Mouse (Mus musculus) gastrocnemius, postnatal 14 days (tissue): ENCODE measurements around the gene Cpt1a. TPM values are rescaled to one million over a fixed set of nuclear protein-coding genes. Genes with fewer than 3 reads are reported as not detected.
A peak's percentile ranks its signal among the peaks of the same experiment; 100 is the strongest.

Experiments used
- DNase-seq: peaks from one replicate; pipeline ENCODE4 v3.0.0; 2021; ENCODE audit warnings: mixed read lengths
- intact Hi-C: fragments of 180-260 bp; cut with DNase I; formaldehyde crosslinking; loops from one replicate; pipeline ENCODE4 v1.15.1; 2025; ENCODE audit warnings: low total_unique reads
- total RNA-seq, 2 experiments: library from RNA; stranded (reverse); gene quantifications; 2 replicates each; pipeline ENCODE4 v1.2.3; 2021

Gene Cpt1a
- total RNA-seq, 2 experiments from 2014 or later: 21.9 to 23.1 TPM

GRCm38 (mm10) chr19:3357620-3358019, 35.5 kb downstream of the Cpt1a start:
- intact Hi-C loops: no loop called here
- DNase-seq: no peak

- intact Hi-C loops: no loop called here
- no peak for DNase-seq
Measured at GRCm38 (mm10) chr19:3359841-3360588, 37.9 kb downstream of the Cpt1a start.

GRCm38 (mm10) chr19:3363510-3363909, 41.4 kb downstream of the Cpt1a start:
- intact Hi-C loops: no loop called here
- no peak for DNase-seq

DNA sequence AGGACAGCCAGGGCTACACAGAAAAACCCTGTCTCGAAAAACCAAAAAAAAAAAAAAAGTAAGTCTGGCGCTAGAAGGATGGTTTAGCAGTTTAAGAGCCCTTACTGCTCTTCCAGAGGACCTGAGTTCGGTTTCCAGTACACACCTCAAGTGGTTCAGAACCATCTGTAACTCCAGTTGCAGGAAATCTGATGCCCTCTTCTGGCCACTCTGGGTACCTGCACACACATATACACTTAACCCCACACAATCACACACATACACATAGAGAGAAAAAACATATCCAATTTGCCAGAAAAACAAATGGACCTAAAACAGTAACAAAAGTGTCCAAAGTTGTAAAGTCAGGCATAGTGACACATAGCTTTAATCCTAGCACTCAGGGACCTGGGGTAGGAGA, 43.0 kb downstream of the Cpt1a start:
- no peak for DNase-seq
- intact Hi-C loops: loop anchor here (5.0 kb wide), 1 partner anchor 63 kb away; no protein-coding TSS in a partner anchor

DNA sequence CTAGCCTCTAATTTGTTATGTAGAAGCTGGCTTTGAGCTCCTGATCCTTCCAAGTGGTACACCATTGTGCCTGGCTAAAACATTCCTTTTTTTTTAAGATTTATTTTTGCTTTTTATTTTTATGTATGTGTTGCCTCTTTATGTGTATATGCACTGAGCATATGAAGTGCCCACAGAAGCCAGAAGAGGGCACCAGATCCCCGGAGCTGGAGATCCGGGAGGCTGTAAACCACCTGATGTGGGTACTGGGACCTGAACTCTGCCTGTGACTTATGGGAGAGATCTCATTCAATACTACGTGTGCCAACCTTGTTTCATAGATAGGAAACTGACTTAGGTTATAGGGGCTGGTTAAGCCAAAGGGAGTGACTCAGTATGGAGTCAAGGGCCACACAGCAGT, 46.1 kb downstream of the Cpt1a start:
- intact Hi-C loops: loop anchor here (5.0 kb wide), 1 partner anchor 66 kb away; no protein-coding TSS in a partner anchor
- DNase-seq: no peak

DNA sequence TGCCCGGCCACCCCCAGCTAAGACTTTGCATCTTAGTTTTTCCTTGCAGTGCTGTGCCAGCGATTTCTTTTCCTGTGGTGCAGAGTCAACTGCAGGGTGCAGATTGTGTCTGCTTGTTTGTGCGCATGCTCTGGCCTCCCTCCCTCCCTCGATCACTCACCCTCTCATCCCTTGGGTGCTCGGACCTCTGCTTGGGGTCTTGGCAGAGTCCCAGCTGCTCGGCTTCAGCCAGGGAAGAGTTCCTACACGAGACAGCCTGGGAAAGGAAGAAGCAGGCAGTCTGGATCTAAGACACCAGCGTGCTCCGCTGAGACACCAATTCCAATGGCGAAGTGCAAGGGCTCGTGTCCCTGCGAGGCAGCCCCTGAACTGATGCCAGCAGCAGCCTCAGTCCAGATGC, 51.2 kb downstream of the Cpt1a start:
- intact Hi-C loops: no loop called here
- peak; percentile 34 for DNase-seq

GRCm38 (mm10) chr19:3374028-3374427, 51.9 kb downstream of the Cpt1a start:
- no peak for DNase-seq
- intact Hi-C loops: no loop called here

GRCm38 (mm10) chr19:3375945-3376495, 53.9 kb downstream of the Cpt1a start:
- intact Hi-C loops: no loop called here

DNA sequence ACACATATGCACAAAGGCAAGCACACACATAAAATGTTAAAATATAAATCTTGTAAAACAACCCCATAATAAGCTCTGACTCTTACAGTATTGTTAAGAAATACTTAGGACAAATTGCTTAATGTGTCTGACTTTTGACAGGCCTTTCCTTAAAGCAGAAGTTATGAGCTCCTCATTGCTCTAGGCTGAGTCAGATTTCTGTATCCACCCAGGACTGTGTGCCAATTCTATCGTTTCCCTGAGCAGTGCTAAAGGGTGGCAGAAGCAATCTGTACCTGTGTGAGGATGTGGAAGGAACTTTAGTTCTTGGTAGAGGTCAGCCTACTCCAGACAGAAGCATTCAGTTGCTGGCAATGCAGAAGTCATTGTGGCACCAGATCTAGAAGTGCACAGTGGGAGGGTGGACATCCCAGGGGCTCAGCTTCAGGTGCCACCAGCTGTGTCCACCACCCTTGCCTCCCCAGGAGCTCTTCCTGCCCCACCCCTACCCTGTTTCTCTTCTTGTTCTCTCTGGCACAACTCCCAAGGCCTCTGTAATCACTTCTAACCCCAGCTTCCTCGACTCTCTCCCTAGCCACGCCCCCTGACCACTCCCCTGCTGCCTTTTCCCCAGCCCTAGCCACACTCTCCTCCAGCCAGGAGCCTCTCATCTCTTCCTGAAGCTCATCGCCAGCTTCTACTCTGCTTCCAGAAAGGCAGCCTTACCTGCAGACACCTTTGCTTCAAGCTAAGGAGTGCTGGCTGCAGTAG, 55.0 kb downstream of the Cpt1a start:
- DNase-seq: no peak
- intact Hi-C loops: no loop called here

More at GRCm38 (mm10) chr19:3375945-3376495, 53.9 kb downstream of the Cpt1a start:
- no peak for DNase-seq

DNA sequence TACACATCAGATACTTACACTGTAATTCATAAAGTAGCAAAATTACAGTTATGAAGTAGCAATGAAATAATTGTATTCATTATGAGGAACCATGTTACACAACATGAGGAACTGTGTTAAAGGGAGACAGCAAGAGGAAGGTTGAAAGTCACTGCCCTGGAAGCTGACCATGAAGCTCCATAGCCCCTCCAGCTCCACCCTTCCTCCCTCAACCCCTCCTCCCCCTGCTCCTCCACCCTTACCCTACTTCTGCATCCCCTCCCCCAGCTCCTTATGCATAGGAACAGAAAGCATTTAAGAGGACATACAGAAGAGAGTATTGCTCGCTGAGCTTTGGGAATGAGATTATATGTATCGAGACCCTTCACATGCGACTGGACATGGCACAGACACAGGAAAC, 56.5 kb downstream of the Cpt1a start:
- intact Hi-C loops: no loop called here
- DNase-seq: no peak

GRCm38 (mm10) chr19:3388061-3388460, 65.9 kb downstream of the Cpt1a start:
- no peak for DNase-seq
- intact Hi-C loops: loop anchor here (5.0 kb wide), 1 partner anchor 64 kb away; no protein-coding TSS in a partner anchor

DNA sequence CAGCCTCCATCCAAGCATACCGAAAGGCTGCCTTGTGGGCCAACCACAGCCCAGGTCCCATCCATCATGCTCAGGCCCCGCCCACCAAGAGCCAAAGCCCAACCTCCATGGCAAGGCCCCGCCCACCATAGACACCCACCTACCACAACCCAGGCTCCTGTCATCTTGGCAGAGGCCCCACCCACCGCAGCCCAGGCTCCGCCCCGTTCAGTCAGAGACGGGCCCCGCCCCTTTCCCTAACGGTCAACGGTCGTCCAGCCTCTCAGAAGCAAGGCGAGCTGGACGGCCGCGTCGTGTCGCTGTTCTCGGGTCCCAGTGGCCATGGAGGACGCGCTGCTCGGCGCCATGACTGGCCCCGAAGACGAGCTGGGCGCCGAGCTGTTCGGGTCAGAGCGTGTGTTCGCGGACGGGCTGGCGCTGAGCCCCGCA, 66.5 kb downstream of the Cpt1a start, which contains the start of gene Tesmin:
Gene Tesmin, plus strand, starts transcription at position 229 of the 429 bp plus-strand sequence.
- peak; percentile 90 for DNase-seq
- intact Hi-C loops: loop anchor here (5.0 kb wide), 1 partner anchor 64 kb away; no protein-coding TSS in a partner anchor

- intact Hi-C loops: loop anchor here (5.0 kb wide), 1 partner anchor 63 kb away; no protein-coding TSS in a partner anchor
- peak; percentile 91 for DNase-seq
Measured at GRCm38 (mm10) chr19:3389089-3389488, 67.0 kb downstream of the Cpt1a start.

DNA sequence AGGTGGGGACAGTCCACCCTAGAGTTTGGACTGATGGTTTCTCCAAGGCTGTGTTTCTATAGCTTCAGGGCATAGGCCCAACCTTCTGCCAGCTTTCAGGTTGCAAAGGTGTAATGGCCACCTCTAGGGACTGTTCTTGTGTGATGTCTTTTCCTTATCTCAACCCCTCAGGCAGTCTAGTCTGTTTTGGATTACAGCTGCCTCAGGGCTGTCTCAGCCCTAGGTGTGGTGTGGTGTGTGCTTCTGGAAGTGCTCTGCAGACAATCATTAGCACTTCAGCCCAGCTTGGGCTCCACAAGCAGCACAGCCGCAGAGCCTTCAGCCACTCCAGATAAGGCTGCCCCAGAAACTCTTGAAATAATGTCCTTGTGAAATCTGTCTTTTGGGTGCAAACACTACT, 70.2 kb downstream of the Cpt1a start:
- intact Hi-C loops: no loop called here

GRCm38 (mm10) chr19:3394216-3394615, 72.1 kb downstream of the Cpt1a start:
- no peak for DNase-seq
- intact Hi-C loops: no loop called here

More for the DNA sequence above, 70.2 kb downstream of the Cpt1a start:
- DNase-seq: no peak

DNA sequence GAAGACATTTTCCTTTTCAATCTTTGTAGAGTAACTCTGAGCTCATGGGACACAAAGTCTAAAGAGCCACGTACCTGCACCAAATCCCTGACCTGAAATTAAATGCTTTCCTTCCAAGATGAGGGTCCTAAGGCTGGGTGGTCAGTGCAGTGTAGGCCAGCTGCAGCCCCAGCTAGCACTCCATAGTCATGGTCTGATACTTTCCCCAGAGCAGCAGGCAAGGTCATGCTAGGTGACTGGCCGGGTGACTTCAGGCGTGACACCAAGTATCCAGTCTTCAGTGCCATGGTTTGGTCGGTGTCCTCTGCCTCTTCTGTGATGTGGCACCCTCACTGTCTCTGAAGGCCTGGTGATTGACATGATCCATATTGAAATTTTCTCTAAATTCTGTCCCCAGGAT, 77.9 kb downstream of the Cpt1a start:
- intact Hi-C loops: no loop called here
- DNase-seq: no peak

DNA sequence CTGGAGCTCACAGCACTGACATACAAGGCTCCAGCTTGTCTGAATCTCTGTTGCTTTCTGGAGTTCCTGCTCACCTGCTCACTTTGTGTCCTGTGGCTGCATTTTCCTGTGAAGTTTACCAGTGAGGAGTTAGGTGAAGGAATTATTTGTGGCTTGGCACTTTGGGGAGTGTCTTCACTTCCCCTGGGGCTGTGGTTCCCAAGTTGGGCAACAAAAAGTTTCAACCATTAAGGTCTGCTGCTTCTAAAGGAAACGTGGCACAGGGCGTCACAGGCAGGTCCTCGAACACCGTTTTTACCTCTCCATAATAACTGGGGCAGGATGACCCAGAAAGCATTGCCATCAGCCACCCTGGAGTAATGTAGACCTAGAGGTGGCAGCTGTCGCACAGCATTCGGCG, 79.4 kb downstream of the Cpt1a start:
- intact Hi-C loops: no loop called here
- DNase-seq: no peak

DNA sequence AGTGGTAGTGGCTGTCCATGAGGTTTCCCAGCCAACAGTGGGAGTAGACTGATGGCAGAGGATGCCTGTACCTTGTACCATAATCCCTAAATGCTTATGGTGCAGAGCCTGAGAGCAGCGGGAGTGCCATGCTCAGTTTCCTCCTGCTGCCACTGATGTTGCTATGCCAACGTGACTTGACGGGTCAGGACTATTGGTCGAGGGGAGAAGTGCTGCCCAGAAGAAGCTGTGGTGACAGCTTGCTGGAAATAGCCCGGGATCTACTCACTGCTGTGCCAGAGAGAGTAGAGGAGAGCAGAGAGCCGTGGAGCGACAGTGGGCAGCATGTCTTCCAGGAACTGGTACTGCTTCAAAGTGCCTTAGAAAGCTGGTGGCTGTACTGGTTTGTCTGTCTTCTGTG, 79.8 kb downstream of the Cpt1a start:
- DNase-seq: no peak
- intact Hi-C loops: no loop called here

- intact Hi-C loops: no loop called here
- no peak for DNase-seq
Measured at GRCm38 (mm10) chr19:3402390-3402789, 80.3 kb downstream of the Cpt1a start.

DNA sequence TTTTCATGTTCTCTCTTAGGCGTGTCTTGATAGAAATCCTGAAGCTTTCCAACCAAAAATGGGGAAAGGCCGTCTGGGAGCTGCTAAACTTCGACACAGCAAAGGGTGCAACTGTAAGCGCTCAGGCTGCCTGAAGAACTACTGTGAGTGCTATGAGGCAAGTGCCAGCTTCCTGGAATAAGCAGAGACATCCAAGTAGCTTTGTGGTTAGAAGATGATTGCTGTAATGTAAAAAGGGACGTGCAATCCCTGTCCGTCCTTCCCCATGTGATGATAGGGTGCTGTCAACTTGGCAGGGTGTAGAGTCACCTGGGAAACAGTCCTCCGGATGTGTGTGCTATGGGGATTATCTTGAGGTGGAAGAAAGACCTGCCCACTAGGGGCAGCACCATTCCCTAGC, 81.9 kb downstream of the Cpt1a start:
- intact Hi-C loops: no loop called here
- DNase-seq: no peak
